In the genomic region with DNA sequence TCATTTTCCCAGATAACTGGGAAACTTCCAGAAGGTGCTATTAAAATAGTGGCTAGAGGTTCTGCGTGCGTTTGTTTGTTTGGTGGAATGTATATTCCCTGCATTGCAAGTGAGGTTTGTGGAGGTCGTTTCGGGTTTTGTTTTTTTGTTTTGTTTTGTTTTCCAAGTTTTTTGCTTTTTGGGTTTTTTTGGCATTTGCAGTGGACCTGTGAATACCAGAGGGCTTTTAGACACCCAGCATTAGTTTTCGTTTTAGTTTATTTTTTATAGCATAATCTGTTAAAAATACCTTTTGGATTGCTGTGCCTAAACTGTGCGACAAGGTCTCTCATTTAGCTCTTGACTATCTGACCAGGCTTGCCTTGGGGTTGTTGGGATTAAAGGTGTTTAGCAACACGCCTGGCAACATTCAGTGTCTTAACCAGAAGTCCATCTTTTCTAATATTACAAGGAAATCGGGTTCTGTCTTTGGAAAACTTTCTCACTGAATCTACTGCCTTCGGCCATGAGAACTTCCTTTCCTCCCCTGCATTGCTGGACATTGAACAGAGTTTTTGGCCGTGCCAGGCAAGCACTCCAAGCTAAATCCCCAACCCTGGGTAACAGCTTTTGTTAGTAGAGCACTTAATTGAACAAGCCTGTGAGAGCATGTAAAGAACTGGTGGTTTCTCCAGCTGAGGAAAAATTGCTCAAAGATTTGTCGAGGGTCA, we compare ENCODE assay signal across 8 mouse cellular contexts. TPM values are rescaled to one million over a fixed set of nuclear protein-coding genes. Genes with fewer than 3 reads are reported as not detected.
DNase-seq lines count a peak whose midpoint lies in the region; ATAC-seq lines count a peak whose summit lies in the region.

No protein-coding gene starts in this region.

- 8% methylated on average over 11 of the region's 11 CpGs for WGBS in heart, embryonic 16.5 days
- WGBS in hindbrain, embryonic 13.5 days, result 22% methylated on average over 11 of the region's 11 CpGs
- WGBS in midbrain, embryonic 11.5 days, result 16% methylated on average over 11 of the region's 11 CpGs

- H3K27ac ChIP-seq in heart, embryonic 16.5 days (ENCODE audit: low read length), result peak overlapping the region; percentile 96
- H3K27ac ChIP-seq in hindbrain, embryonic 13.5 days, result peak overlapping the region; percentile 98; the same call in 1 of the 2 replicates
- H3K27ac ChIP-seq in midbrain, embryonic 11.5 days (ENCODE audit: low read depth, low read length), result no peak overlapping the region

- H3K9ac ChIP-seq in heart, embryonic 16.5 days (ENCODE audit: low read length), result peak overlapping the region; percentile 99
- H3K9ac ChIP-seq in hindbrain, embryonic 13.5 days, result peak overlapping the region; percentile 93
- peak overlapping the region; percentile 96 for H3K9ac ChIP-seq in midbrain, embryonic 11.5 days (ENCODE audit: low read length)

- no peaks in the 10 kb centered on the region for H3K9me3 ChIP-seq in heart, embryonic 16.5 days (replicated peaks; ENCODE audit: control insufficient read depth, low read length)
- H3K9me3 ChIP-seq in hindbrain, embryonic 13.5 days, result no peaks in the 10 kb centered on the region
- no peaks in the 10 kb centered on the region for H3K9me3 ChIP-seq in midbrain, embryonic 11.5 days (ENCODE audit: control insufficient read depth, low read length)

- H3K4me1 ChIP-seq in heart, embryonic 16.5 days (ENCODE audit: control insufficient read depth, insufficient read depth, low read length), result peaks cover 16% of the 10 kb centered on the region
- H3K4me1 ChIP-seq in hindbrain, embryonic 13.5 days (replicated peaks), result peaks cover 24% of the 10 kb centered on the region
- H3K4me1 ChIP-seq in midbrain, embryonic 11.5 days (ENCODE audit: control insufficient read depth, insufficient read depth, low read length), result peaks cover 12% of the 10 kb centered on the region

- DNase-seq in heart, postnatal 4 days, result no peak
- peak; percentile 50 for DNase-seq in adipocyte (ENCODE audit: low spot score)
- DNase-seq in midbrain, embryonic 11.5 days (ENCODE audit: low spot score, missing footprints), result peak; percentile 80
- DNase-seq in adrenal gland, adult 18-20 months (ENCODE audit: low spot score in 2 of 2), result no peak
- no peak for DNase-seq in cerebellum, adult 9-10 months
- DNase-seq in right cerebral cortex, adult 18-20 months, result no peak

- peak overlapping the region; percentile 96 for H3K4me2 ChIP-seq in heart, embryonic 16.5 days (ENCODE audit: low read depth, low read length)
- H3K4me2 ChIP-seq in hindbrain, embryonic 13.5 days, result peak overlapping the region; percentile 92
- H3K4me2 ChIP-seq in midbrain, embryonic 11.5 days, result peak overlapping the region; percentile 93

- H3K4me3 ChIP-seq in heart, embryonic 16.5 days (ENCODE audit: low read length), result peak overlapping the region; percentile 99
- H3K4me3 ChIP-seq in hindbrain, embryonic 13.5 days, result peak overlapping the region; percentile 90
- peak overlapping the region; percentile 98 for H3K4me3 ChIP-seq in midbrain, embryonic 11.5 days (ENCODE audit: low read depth, low read length)

- no peaks in the 10 kb centered on the region for H3K36me3 ChIP-seq in heart, embryonic 16.5 days (ENCODE audit: control insufficient read depth, insufficient read depth)
- no peaks in the 10 kb centered on the region for H3K36me3 ChIP-seq in hindbrain, embryonic 13.5 days
- H3K36me3 ChIP-seq in midbrain, embryonic 11.5 days (ENCODE audit: control insufficient read depth, insufficient read depth, low read length), result no peaks in the 10 kb centered on the region

- H3K27me3 ChIP-seq in heart, embryonic 16.5 days (ENCODE audit: control insufficient read depth, insufficient read depth, low read length), result no peaks in the 10 kb centered on the region
- peaks cover 9% of the 10 kb centered on the region; the same call in 1 of the 2 replicates for H3K27me3 ChIP-seq in hindbrain, embryonic 13.5 days
- no peaks in the 10 kb centered on the region for H3K27me3 ChIP-seq in midbrain, embryonic 11.5 days (ENCODE audit: control insufficient read depth, insufficient read depth, low read length)

- no peak for ATAC-seq in heart, embryonic 16.5 days (replicated peaks; ENCODE audit: extremely low read depth, insufficient read depth, low FRiP score)
- ATAC-seq in hindbrain, embryonic 13.5 days (ENCODE audit: low FRiP score), result no peak
- no peak for ATAC-seq in midbrain, embryonic 11.5 days (ENCODE audit: low FRiP score)

RNA-seq across cellular contexts. Expression of gene Eif4b, which starts 1.5 kb away (rescaled TPM):
- 71.5 and 75.0 TPM in 2 replicates for polyA plus RNA-seq in heart, embryonic 16.5 days (2015; fragmentation: Nextera tagmentation; extraction: Ambion mirVana)
- 100 to 1,000 TPM; 142 to 145 TPM for total RNA-seq in heart, postnatal 4 days (2021)
- polyA plus RNA-seq in hindbrain, embryonic 13.5 days (2015; fragmentation: Nextera tagmentation; extraction: Ambion mirVana), result 82.3 and 82.9 TPM in 2 replicates
- polyA plus RNA-seq in midbrain, embryonic 11.5 days (2014; fragmentation: Nextera tagmentation; extraction: Ambion mirVana), result 106 and 107 TPM in 2 replicates
- total RNA-seq in adrenal gland, adult 18-20 months (2021), result 100 to 1,000 TPM; 197 to 252 TPM

RNA-seq across cellular contexts. Expression of gene Tns2, which starts 25.2 kb away (rescaled TPM):
- 33.2 and 35.1 TPM in 2 replicates for polyA plus RNA-seq in heart, embryonic 16.5 days (2015; fragmentation: Nextera tagmentation; extraction: Ambion mirVana)
- 10 to 100 TPM; 65.8 to 70.3 TPM for total RNA-seq in heart, postnatal 4 days (2021)
- polyA plus RNA-seq in hindbrain, embryonic 13.5 days (2015; fragmentation: Nextera tagmentation; extraction: Ambion mirVana), result 8.3 and 9.3 TPM in 2 replicates
- 7.5 TPM in 2 replicates for polyA plus RNA-seq in midbrain, embryonic 11.5 days (2014; fragmentation: Nextera tagmentation; extraction: Ambion mirVana)
- 10 to 100 TPM; 76.9 to 89.5 TPM for total RNA-seq in adrenal gland, adult 18-20 months (2021)

RNA-seq across cellular contexts. Expression of gene Krt18, which starts 47.1 kb away (rescaled TPM):
- polyA plus RNA-seq in heart, embryonic 16.5 days (2015; fragmentation: Nextera tagmentation; extraction: Ambion mirVana), result 127 and 215 TPM in 2 replicates
- 10 to 100 TPM; 14.9 to 15.4 TPM for total RNA-seq in heart, postnatal 4 days (2021)
- 7.6 and 14.2 TPM in 2 replicates for polyA plus RNA-seq in hindbrain, embryonic 13.5 days (2015; fragmentation: Nextera tagmentation; extraction: Ambion mirVana)
- polyA plus RNA-seq in midbrain, embryonic 11.5 days (2014; fragmentation: Nextera tagmentation; extraction: Ambion mirVana), result 5.0 and 5.6 TPM in 2 replicates
- total RNA-seq in adrenal gland, adult 18-20 months (2021), result 1 to 10 TPM; 1.0 to 1.3 TPM

Comparison
In these comparisons a context has a peak if more than half of its experiments do, and no peak if none do; other contexts are left out.
1. DNase-seq: peak in adipocyte (single experiment) and midbrain, embryonic 11.5 days (single experiment); none in heart, postnatal 4 days (single experiment), adrenal gland, adult 18-20 months (0 of 2), cerebellum, adult 9-10 months (single experiment) and right cerebral cortex, adult 18-20 months (single experiment).
2. Peak in every context shown above with its lines, with median percentiles within 50 percentile points of each other: H3K4me2 ChIP-seq, H3K4me3 ChIP-seq and H3K9ac ChIP-seq.